Mouse (Mus musculus): Measurements from ENCODE around the gene Actr6. TPM values are rescaled to one million over a fixed set of nuclear protein-coding genes. Genes with fewer than 3 reads are reported as not detected.
"Not testable (repeated sequence)": the region's sequence is repeated elsewhere in the genome, so short reads cannot be mapped to it uniquely, and the experiment has no call there.

Gene Actr6
- total RNA-seq, 4 experiments from 2014 or later: 11.1 to 13.7 (median 12.9) TPM

DNA sequence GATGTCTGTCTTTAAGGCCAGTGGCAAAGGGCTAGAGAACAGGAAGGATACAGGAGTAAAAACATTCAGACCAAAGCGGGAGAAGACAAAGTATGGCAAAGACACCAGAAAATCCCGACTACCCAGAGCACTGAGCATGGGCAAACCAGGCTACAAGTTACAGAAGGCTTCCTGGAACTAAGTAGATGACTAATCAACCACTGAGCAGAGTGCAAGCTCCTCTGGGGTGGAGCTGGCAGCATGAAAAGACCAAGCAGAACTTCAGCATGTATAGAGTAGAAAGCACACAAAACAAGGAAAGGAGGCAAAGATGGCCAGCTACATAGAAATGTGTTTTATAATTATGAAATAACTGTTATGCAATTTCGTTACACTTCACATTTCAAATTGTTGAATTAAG lies 51.6 kb downstream of the Actr6 start:
- no peak for DNase-seq (ENCODE audit: low spot score)

DNA sequence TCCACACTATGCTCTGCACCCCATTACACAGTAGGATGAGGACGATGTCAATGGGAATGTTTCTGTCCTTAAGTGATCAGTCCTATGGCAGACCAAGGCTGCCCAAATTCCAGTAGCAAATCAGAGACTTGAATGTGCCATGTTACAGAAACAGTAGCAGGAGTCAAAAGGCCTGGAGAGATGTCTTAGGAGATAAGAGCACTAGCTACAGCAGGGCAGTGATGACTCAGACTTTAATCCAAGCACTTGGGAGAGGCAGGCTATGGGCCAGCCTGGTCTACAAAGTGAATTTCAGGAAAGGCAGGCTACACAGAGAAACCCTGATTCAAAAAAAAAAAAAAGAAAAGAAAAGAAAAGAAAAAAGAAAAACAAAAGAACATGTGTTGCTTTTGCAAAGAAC lies 52.6 kb downstream of the Actr6 start:
- DNase-seq (ENCODE audit: low spot score): no peak

DNA sequence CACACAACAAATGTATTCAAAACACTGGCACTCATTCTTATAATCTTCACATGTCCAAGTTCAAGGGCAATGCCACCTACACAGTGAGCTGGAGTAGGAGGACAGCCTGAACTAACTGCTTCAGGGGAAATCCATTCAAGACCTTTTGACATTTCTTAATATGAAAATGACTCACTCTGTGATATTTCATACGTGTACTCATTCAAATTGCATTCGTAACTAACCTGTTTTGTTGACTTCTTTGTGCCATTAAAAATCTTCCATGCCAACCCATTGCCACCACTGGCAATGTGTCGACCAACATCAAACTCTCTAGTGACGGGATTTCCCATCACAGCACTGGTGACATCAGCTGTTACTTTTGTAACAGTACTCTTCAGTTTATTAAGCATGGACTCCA lies 54.0 kb downstream of the Actr6 start:
- DNase-seq (ENCODE audit: low spot score): no peak

DNA sequence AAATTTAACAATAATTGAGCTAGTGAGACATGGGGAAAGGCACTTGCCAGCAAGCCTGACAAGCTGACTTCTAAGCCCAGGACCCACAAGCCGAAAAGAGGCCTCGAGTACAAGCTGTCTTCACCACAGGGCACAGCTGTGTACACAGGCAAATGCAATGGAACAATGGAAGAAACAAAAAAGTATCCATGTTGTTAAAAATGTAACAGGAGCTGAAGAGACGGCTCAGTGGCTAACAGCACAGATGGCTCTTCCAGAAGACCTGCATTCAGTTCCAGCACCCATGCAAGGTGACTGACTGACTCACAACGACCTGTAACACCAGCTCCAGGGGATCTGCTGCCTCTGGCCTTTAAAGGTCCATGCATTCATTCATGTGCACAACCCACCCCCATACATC lies 55.5 kb downstream of the Actr6 start:
- no peak for DNase-seq (ENCODE audit: low spot score)

DNA sequence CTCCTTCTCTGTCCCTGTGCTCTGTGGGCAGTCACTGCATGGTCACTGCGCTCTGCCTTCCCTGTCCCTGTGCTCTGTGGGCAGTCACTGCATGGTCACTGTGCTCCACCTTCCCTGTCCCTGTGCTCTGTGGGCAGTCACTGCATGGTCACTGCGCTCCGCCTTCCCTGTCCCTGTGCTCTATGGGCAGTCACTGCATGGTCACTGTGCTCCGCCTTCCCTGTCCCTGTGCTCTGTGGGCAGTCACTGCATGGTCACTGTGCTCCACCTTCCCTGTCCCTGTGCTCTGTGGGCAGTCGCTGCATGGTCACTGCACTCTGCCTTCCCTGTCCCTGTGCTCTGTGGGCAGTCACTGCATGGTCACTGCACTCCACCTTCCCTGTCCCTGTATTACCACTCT lies 61.7 kb downstream of the Actr6 start:
- not testable (repeated sequence) for DNase-seq (ENCODE audit: low spot score)

DNA sequence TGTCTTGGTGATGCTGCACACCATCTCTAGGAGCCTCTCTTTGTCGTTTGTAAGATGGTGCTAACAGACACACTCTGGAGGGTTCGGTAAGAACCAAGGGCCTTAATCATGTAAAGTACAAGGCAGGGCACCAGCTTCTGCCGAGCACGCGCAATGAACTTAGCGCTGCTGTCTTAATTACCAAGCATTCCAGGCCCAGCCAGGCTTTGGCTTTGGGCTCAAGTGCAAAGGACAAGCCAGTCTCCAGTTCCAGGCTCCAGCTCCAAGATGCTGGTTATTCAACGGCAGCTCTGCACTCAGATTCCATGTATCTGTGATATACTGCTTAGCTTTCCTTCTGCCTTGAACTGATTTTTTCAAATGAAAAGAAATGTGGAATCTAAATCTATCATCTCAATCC lies 64.5 kb downstream of the Actr6 start:
- DNase-seq (ENCODE audit: low spot score): no peak

DNA sequence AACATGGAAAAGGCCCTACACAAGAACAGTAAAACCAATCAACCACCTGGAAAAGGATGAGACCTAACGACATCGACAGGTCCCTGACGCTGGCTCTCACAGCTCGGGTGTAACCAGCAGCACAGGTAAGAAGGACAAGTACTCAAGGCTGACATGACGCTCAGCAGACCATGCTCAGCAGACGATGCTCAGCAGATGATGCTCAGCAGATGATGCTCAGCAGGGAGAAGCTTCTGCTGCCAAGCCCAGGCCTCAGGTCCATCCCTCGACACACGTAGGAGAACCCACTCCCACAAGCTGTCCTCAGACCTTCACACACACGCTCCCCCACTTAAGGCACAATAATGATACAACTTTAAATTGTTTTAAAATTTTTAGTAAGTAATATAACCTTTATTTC lies 66.4 kb downstream of the Actr6 start:
- DNase-seq (ENCODE audit: low spot score): no peak

DNA sequence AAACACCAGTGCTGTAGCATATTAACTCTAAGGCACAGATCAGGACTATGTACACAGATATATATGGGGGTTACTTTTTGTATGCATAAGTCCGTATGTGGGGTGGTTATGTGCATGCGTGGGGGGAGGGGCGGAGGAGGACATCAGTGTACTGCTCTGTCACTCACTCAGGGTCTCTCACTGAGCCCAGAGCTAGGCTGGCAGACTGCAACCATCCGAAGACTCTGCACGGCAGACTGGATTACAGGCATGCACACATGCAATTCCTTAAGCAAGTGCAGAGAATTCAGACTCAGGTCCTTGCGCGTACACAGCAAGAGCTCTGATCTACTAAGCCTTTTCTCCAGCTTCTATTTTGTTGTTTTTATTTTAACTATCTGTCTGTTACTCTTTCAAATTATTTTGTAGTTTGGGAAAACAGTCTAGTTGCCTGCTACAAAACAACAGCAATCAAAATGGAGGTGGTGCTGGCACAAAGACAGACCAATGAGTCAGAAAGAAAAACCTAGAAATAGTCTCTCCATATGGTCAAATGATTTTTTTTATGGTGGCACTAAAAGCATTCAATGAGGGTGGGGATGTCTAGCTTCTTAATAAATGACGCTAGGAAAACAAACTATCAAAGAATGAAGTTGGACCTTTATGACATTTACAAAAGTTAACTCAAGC lies 67.0 kb downstream of the Actr6 start:
- no peak for DNase-seq (ENCODE audit: low spot score)

Other genes with a start within 250 kb of the Actr6 start
- under 1 TPM; 0.35 to 0.50 (median 0.41) TPM for gene Nr1h4, start 198.7 kb downstream of the Actr6 start, total RNA-seq (2022)
- gene Slc17a8, start 111.0 kb downstream of the Actr6 start, total RNA-seq (2022): not detected
- 10 to 100 TPM; 13.7 to 18.6 (median 17.9) TPM for gene Scyl2, start 46.0 kb downstream of the Actr6 start, total RNA-seq (2022)
- gene Uhrf1bp1l, start 12.7 kb upstream of the Actr6 start, total RNA-seq (2022): 10 to 100 TPM; 23.9 to 28.9 (median 27.7) TPM
- 1 to 10 TPM in 1 of 4 experiments, under 1 TPM in 3; 0.37 to 2.1 (median 0.71) TPM for gene Anks1b, start 141.2 kb upstream of the Actr6 start, total RNA-seq (2022)